Mouse (Mus musculus): ENCODE results near the gene Aagab. TPM values are rescaled to one million over a fixed set of nuclear protein-coding genes. Genes with fewer than 3 reads are reported as not detected.

The Aagab gene
- polyA plus RNA-seq, 1 experiment from 2014 or later: 30.5 TPM

- H3K9ac ChIP-seq (replicated peaks; ENCODE audit: low read depth, low read length): no peak overlapping the region
Measured at GRCm38 (mm10) chr9:63645084-63645483, 42.6 kb downstream of the Aagab start.

GRCm38 (mm10) chr9:63647581-63648519, 45.4 kb downstream of the Aagab start:
- Histone ChIP-seq H3K9me3 (ENCODE audit: control insufficient read depth, low read depth, low read length) (no peaks in the 10 kb centered on the region), H3K4me1 (ENCODE audit: control insufficient read depth, insufficient read depth, low read length) (peaks cover 15% of the 10 kb centered on the region), H3K27ac (ENCODE audit: low read length) (no peak overlapping the region), H3K9ac (replicated peaks; ENCODE audit: low read depth, low read length) (no peak overlapping the region), H3K27me3 (ENCODE audit: control insufficient read depth, insufficient read depth, low read length) (no peaks in the 10 kb centered on the region), H3K4me2 (replicated peaks; ENCODE audit: low read depth, low read length) (no peak overlapping the region), H3K4me3 (ENCODE audit: low read depth, low read length) (no peak overlapping the region), H3K36me3 (ENCODE audit: control insufficient read depth, insufficient read depth, low read length) (peaks cover 40% of the 10 kb centered on the region)
- WGBS: 81% methylated on average over 9 of the region's 9 CpGs
- no peak for ATAC-seq (ENCODE audit: insufficient number of reproducible peaks, insufficient read depth, low FRiP score, low read depth)

More at GRCm38 (mm10) chr9:63645084-63645483, 42.6 kb downstream of the Aagab start:
- Histone ChIP-seq H3K4me3 (ENCODE audit: low read depth, low read length) (no peak overlapping the region), H3K4me2 (replicated peaks; ENCODE audit: low read depth, low read length) (no peak overlapping the region), H3K36me3 (ENCODE audit: control insufficient read depth, insufficient read depth, low read length) (peaks cover 26% of the 10 kb centered on the region), H3K9me3 (ENCODE audit: control insufficient read depth, low read depth, low read length) (no peaks in the 10 kb centered on the region), H3K27me3 (ENCODE audit: control insufficient read depth, insufficient read depth, low read length) (no peaks in the 10 kb centered on the region), H3K4me1 (ENCODE audit: control insufficient read depth, insufficient read depth, low read length) (no peaks in the 10 kb centered on the region), H3K27ac (ENCODE audit: low read length) (no peak overlapping the region)
- no peak for ATAC-seq (ENCODE audit: insufficient number of reproducible peaks, insufficient read depth, low FRiP score, low read depth)
- 81% methylated on average over 8 of the region's 8 CpGs for WGBS

GRCm38 (mm10) chr9:63648520-63648918, 46.1 kb downstream of the Aagab start:
- WGBS: 85% methylated on average over 9 of the region's 9 CpGs
- no peak for ATAC-seq (ENCODE audit: insufficient number of reproducible peaks, insufficient read depth, low FRiP score, low read depth)
- no peak overlapping the region for H3K4me2 ChIP-seq (replicated peaks; ENCODE audit: low read depth, low read length)
- no peak overlapping the region for H3K27ac ChIP-seq (ENCODE audit: low read length)
- no peak overlapping the region for H3K9ac ChIP-seq (replicated peaks; ENCODE audit: low read depth, low read length)
- H3K4me1 ChIP-seq (ENCODE audit: control insufficient read depth, insufficient read depth, low read length): peaks cover 15% of the 10 kb centered on the region
- no peak overlapping the region for H3K4me3 ChIP-seq (ENCODE audit: low read depth, low read length)
- no peaks in the 10 kb centered on the region for H3K27me3 ChIP-seq (ENCODE audit: control insufficient read depth, insufficient read depth, low read length)
- H3K9me3 ChIP-seq (ENCODE audit: control insufficient read depth, low read depth, low read length): no peaks in the 10 kb centered on the region
- peaks cover 47% of the 10 kb centered on the region for H3K36me3 ChIP-seq (ENCODE audit: control insufficient read depth, insufficient read depth, low read length)

GRCm38 (mm10) chr9:63649841-63650545, 47.5 kb downstream of the Aagab start:
- 86% methylated on average over 8 of the region's 8 CpGs for WGBS
- peaks cover 56% of the 10 kb centered on the region for H3K36me3 ChIP-seq (ENCODE audit: control insufficient read depth, insufficient read depth, low read length)
- no peaks in the 10 kb centered on the region for H3K27me3 ChIP-seq (ENCODE audit: control insufficient read depth, insufficient read depth, low read length)
- peaks cover 19% of the 10 kb centered on the region for H3K4me1 ChIP-seq (ENCODE audit: control insufficient read depth, insufficient read depth, low read length)
- H3K9ac ChIP-seq (replicated peaks; ENCODE audit: low read depth, low read length): no peak overlapping the region
- no peak overlapping the region for H3K4me2 ChIP-seq (replicated peaks; ENCODE audit: low read depth, low read length)
- no peak for ATAC-seq (ENCODE audit: insufficient number of reproducible peaks, insufficient read depth, low FRiP score, low read depth)
- H3K9me3 ChIP-seq (ENCODE audit: control insufficient read depth, low read depth, low read length): no peaks in the 10 kb centered on the region
- no peak overlapping the region for H3K27ac ChIP-seq (ENCODE audit: low read length)
- no peak overlapping the region for H3K4me3 ChIP-seq (ENCODE audit: low read depth, low read length)

GRCm38 (mm10) chr9:63650905-63651304, 48.4 kb downstream of the Aagab start:
- peaks cover 60% of the 10 kb centered on the region for H3K36me3 ChIP-seq (ENCODE audit: control insufficient read depth, insufficient read depth, low read length)
- H3K27me3 ChIP-seq (ENCODE audit: control insufficient read depth, insufficient read depth, low read length): no peaks in the 10 kb centered on the region
- H3K9ac ChIP-seq (replicated peaks; ENCODE audit: low read depth, low read length): no peak overlapping the region
- H3K4me1 ChIP-seq (ENCODE audit: control insufficient read depth, insufficient read depth, low read length): peaks cover 26% of the 10 kb centered on the region
- peak overlapping the region; percentile 48; the same call in 1 of the 2 replicates for H3K27ac ChIP-seq (ENCODE audit: low read length)
- H3K4me3 ChIP-seq (ENCODE audit: low read depth, low read length): no peak overlapping the region
- WGBS: 82% methylated on average over 14 of the region's 14 CpGs
- ATAC-seq (ENCODE audit: insufficient number of reproducible peaks, insufficient read depth, low FRiP score, low read depth): no peak
- H3K9me3 ChIP-seq (ENCODE audit: control insufficient read depth, low read depth, low read length): no peaks in the 10 kb centered on the region
- no peak overlapping the region for H3K4me2 ChIP-seq (replicated peaks; ENCODE audit: low read depth, low read length)

- Histone ChIP-seq H3K27me3 (ENCODE audit: control insufficient read depth, insufficient read depth, low read length) (no peaks in the 10 kb centered on the region), H3K4me3 (ENCODE audit: low read depth, low read length) (no peak overlapping the region), H3K4me1 (ENCODE audit: control insufficient read depth, insufficient read depth, low read length) (peaks cover 26% of the 10 kb centered on the region), H3K36me3 (ENCODE audit: control insufficient read depth, insufficient read depth, low read length) (peaks cover 58% of the 10 kb centered on the region), H3K9ac (replicated peaks; ENCODE audit: low read depth, low read length) (no peak overlapping the region), H3K4me2 (replicated peaks; ENCODE audit: low read depth, low read length) (no peak overlapping the region), H3K9me3 (ENCODE audit: control insufficient read depth, low read depth, low read length) (no peaks in the 10 kb centered on the region), H3K27ac (ENCODE audit: low read length) (peak overlapping the region; percentile 48)
- whole genome bisulfite sequencing: 46% methylated on average over 11 of the region's 11 CpGs
- ATAC-seq (ENCODE audit: insufficient number of reproducible peaks, insufficient read depth, low FRiP score, low read depth): no peak
Measured at GRCm38 (mm10) chr9:63651594-63651993, 49.1 kb downstream of the Aagab start.

- no peak overlapping the region for H3K27ac ChIP-seq (ENCODE audit: low read length)
Measured at GRCm38 (mm10) chr9:63653666-63654065, 51.2 kb downstream of the Aagab start.

GRCm38 (mm10) chr9:63654575-63654974, 52.1 kb downstream of the Aagab start:
- Histone ChIP-seq H3K4me1 (ENCODE audit: control insufficient read depth, insufficient read depth, low read length) (peaks cover 29% of the 10 kb centered on the region), H3K9ac (replicated peaks; ENCODE audit: low read depth, low read length) (no peak overlapping the region), H3K27ac (ENCODE audit: low read length) (no peak overlapping the region), H3K4me3 (ENCODE audit: low read depth, low read length) (no peak overlapping the region), H3K9me3 (ENCODE audit: control insufficient read depth, low read depth, low read length) (no peaks in the 10 kb centered on the region), H3K4me2 (replicated peaks; ENCODE audit: low read depth, low read length) (no peak overlapping the region), H3K27me3 (ENCODE audit: control insufficient read depth, insufficient read depth, low read length) (no peaks in the 10 kb centered on the region), H3K36me3 (ENCODE audit: control insufficient read depth, insufficient read depth, low read length) (peaks cover 42% of the 10 kb centered on the region)
- 92% methylated on average over 8 of the region's 8 CpGs for whole genome bisulfite sequencing
- no peak for ATAC-seq (ENCODE audit: insufficient number of reproducible peaks, insufficient read depth, low FRiP score, low read depth)

More at GRCm38 (mm10) chr9:63653666-63654065, 51.2 kb downstream of the Aagab start:
- Histone ChIP-seq H3K9me3 (ENCODE audit: control insufficient read depth, low read depth, low read length) (no peaks in the 10 kb centered on the region), H3K36me3 (ENCODE audit: control insufficient read depth, insufficient read depth, low read length) (peaks cover 47% of the 10 kb centered on the region), H3K4me2 (replicated peaks; ENCODE audit: low read depth, low read length) (no peak overlapping the region), H3K4me3 (ENCODE audit: low read depth, low read length) (no peak overlapping the region), H3K4me1 (ENCODE audit: control insufficient read depth, insufficient read depth, low read length) (peaks cover 29% of the 10 kb centered on the region), H3K27me3 (ENCODE audit: control insufficient read depth, insufficient read depth, low read length) (no peaks in the 10 kb centered on the region), H3K9ac (replicated peaks; ENCODE audit: low read depth, low read length) (no peak overlapping the region)
- ATAC-seq (ENCODE audit: insufficient number of reproducible peaks, insufficient read depth, low FRiP score, low read depth): no peak
- WGBS: 62% methylated on average over 7 of the region's 7 CpGs

All from stomach, embryonic 14.5 days (tissue).